Mouse (Mus musculus) thymus, postnatal 0 days (tissue): ENCODE data around the gene Rpn2. TPM values are rescaled to one million over a fixed set of nuclear protein-coding genes. Genes with fewer than 3 reads are reported as not detected.

Experiments used
- DNase-seq: peaks from one replicate; pipeline ENCODE4 v3.0.0-alpha.2; 2015; ENCODE audit warnings: low spot score
- polyA plus RNA-seq: library from polyadenylated mRNA; unstranded; fragments of >200 nt; fragmentation: Nextera tagmentation; extraction: Ambion mirVana; gene quantifications from 2 replicates; pipeline ENCODE4 v1.2.1, GENCODE M21; 2015

Gene Rpn2
- polyA plus RNA-seq, 1 experiment from 2014 or later, result 160 TPM

GRCm38 (mm10) chr2:157309611-157310010, 30.8 kb downstream of the Rpn2 start:
- no peak for DNase-seq

- DNase-seq, result no peak
Observed at GRCm38 (mm10) chr2:157310963-157311637, 32.3 kb downstream of the Rpn2 start.

- no peak for DNase-seq
Observed at GRCm38 (mm10) chr2:157313718-157314117, 34.9 kb downstream of the Rpn2 start.

- no peak for DNase-seq
Observed at GRCm38 (mm10) chr2:157314310-157314709, 35.5 kb downstream of the Rpn2 start.

GRCm38 (mm10) chr2:157315486-157315885, 36.7 kb downstream of the Rpn2 start:
- no peak for DNase-seq

- no peak for DNase-seq
Observed at GRCm38 (mm10) chr2:157316358-157316933, 37.6 kb downstream of the Rpn2 start.

- no peak for DNase-seq
Observed at GRCm38 (mm10) chr2:157317220-157317619, 38.4 kb downstream of the Rpn2 start.

GRCm38 (mm10) chr2:157320135-157320534, 41.3 kb downstream of the Rpn2 start:
- DNase-seq, result no peak

- DNase-seq, result no peak
Observed at GRCm38 (mm10) chr2:157320886-157321285, 42.1 kb downstream of the Rpn2 start.

GRCm38 (mm10) chr2:157322029-157322766, 43.4 kb downstream of the Rpn2 start:
- DNase-seq, result no peak

- no peak for DNase-seq
Observed at GRCm38 (mm10) chr2:157325238-157325637, 46.4 kb downstream of the Rpn2 start.

GRCm38 (mm10) chr2:157328106-157328505, 49.3 kb downstream of the Rpn2 start:
- DNase-seq, result no peak

- no peak for DNase-seq
Observed at GRCm38 (mm10) chr2:157328570-157328969, 49.8 kb downstream of the Rpn2 start.

- no peak for DNase-seq
Observed at GRCm38 (mm10) chr2:157332059-157332458, 53.2 kb downstream of the Rpn2 start.

GRCm38 (mm10) chr2:157338663-157339062, 59.8 kb downstream of the Rpn2 start:
- peak; percentile 73 for DNase-seq

- DNase-seq, result no peak
Observed at GRCm38 (mm10) chr2:157339532-157339931, 60.7 kb downstream of the Rpn2 start.

GRCm38 (mm10) chr2:157340221-157340741, 61.5 kb downstream of the Rpn2 start:
- no peak for DNase-seq

- peak; percentile 59 for DNase-seq
Observed at GRCm38 (mm10) chr2:157341554-157342270, 62.9 kb downstream of the Rpn2 start.

GRCm38 (mm10) chr2:157342328-157342926, 63.6 kb downstream of the Rpn2 start:
- DNase-seq, result no peak

- DNase-seq, result no peak
Observed at GRCm38 (mm10) chr2:157343337-157343736, 64.5 kb downstream of the Rpn2 start.
